Mouse (Mus musculus) ES-E14 (cell line): ENCODE data around the gene Med13.

Experiments used
- HCFC1 ChIP-seq: IDR thresholded peaks from 2 replicates; pipeline ENCODE4 v1.6.1; 2012; ENCODE audit warnings: low read length, inconsistent platforms, borderline replicate concordance; ENCODE audit not compliant: insufficient read depth
- MAFK ChIP-seq: IDR thresholded peaks from 2 replicates; pipeline ENCODE4 v1.6.1; 2014; ENCODE audit warnings: mild to moderate bottlenecking, low read depth, low read length, inconsistent platforms; ENCODE audit not compliant: insufficient read depth
- ZNF384 ChIP-seq: IDR thresholded peaks from 2 replicates; pipeline ENCODE4 v1.6.1; 2012; ENCODE audit warnings: low read depth, low read length, inconsistent platforms

DNA sequence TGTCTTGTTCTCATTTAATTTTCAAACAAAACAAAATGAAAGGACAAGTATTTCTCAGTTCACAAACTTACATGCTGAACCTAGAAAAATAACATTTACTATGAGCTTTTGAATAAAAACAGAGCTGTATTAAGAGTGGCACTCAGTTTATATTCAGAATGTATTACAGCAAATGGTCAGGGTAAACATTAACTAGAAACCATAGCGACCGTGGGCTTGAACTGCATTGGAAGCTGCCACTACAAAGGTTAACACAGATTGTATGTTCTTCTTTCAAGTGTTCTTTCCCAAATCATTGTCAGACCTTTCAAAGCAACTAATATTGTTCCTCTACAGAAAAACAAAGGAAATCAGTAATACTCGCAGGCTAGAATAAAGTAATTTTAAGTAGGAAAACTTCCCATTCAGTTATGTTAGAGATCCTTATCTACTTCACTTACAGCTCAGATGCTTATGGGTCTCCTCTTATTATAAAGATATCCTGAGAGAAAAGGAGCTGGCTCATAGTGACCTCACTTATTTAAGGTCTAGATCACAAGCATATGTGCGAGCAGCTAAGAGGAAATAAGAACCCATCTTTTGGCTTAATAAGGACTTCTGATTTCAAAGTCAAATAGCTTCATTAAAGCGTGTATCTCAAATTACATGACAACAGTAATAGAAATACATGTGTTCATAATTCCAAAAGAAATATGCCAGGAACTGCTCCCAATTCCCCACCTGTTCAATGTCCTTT, 9.8 kb downstream of the Med13 start:
- TF ChIP-seq MAFK (no peak), HCFC1 (no peak), ZNF384 (no peak)
